Mouse (Mus musculus) neural tube, embryonic 12.5 days (tissue): ENCODE results near the gene 6430548M08Rik. TPM values are rescaled to one million over a fixed set of nuclear protein-coding genes. Genes with fewer than 3 reads are reported as not detected.

Experiments
- ATAC-seq: fragments of 200-750 bp; cut with Nextera tagmentation; 2 replicates; pipeline ENCODE4 v1.8.0; 2017; ENCODE audit warnings: low read depth, mild to moderate bottlenecking, moderate TSS enrichment, moderate library complexity; ENCODE audit not compliant: low FRiP score
- H3K27ac ChIP-seq: fragments of 300-500 bp; sonication (generic); 2 replicates; pipeline ENCODE4 v1.5.1; 2016
- H3K27me3 ChIP-seq: fragments of 300-500 bp; sonication (generic); replicated peaks from 2 replicates; pipeline ENCODE4 v1.6.1; 2016; ENCODE audit warnings: mild to moderate bottlenecking
- H3K36me3 ChIP-seq: fragments of 300-500 bp; sonication (generic); 2 replicates; pipeline ENCODE4 v1.6.1; 2016; ENCODE audit warnings: mild to moderate bottlenecking
- H3K4me1 ChIP-seq: fragments of 300-500 bp; sonication (generic); 2 replicates; pipeline ENCODE4 v1.6.1; 2016
- H3K4me2 ChIP-seq: fragments of 300-500 bp; sonication (generic); replicated peaks from 2 replicates; pipeline ENCODE4 v1.6.1; 2016; ENCODE audit warnings: mild to moderate bottlenecking
- H3K4me3 ChIP-seq: fragments of 300-500 bp; sonication (generic); 2 replicates; pipeline ENCODE4 v1.5.1; 2016
- H3K9ac ChIP-seq: fragments of 300-500 bp; sonication (generic); 2 replicates; pipeline ENCODE4 v1.6.1; 2016; ENCODE audit warnings: mild to moderate bottlenecking
- H3K9me3 ChIP-seq: fragments of 300-500 bp; sonication (generic); 2 replicates; pipeline ENCODE4 v1.6.1; 2016; ENCODE audit warnings: mild to moderate bottlenecking
- WGBS: fragments of 180-500 bp; shearing (Covaris S2); methylation state at CpG from one replicate; pipeline ENCODE4 v1.1.7; 2016; 5-methylcytosine and 5-hydroxymethylcytosine counted together
- polyA plus RNA-seq: library from polyadenylated mRNA; unstranded; fragments of >200 nt; fragmentation: Nextera tagmentation; extraction: Ambion mirVana; gene quantifications from 2 replicates; pipeline ENCODE4 v1.2.1, GENCODE M21; 2016

6430548M08Rik gene
- polyA plus RNA-seq, 1 experiment from 2014 or later, result 16.6 TPM

DNA sequence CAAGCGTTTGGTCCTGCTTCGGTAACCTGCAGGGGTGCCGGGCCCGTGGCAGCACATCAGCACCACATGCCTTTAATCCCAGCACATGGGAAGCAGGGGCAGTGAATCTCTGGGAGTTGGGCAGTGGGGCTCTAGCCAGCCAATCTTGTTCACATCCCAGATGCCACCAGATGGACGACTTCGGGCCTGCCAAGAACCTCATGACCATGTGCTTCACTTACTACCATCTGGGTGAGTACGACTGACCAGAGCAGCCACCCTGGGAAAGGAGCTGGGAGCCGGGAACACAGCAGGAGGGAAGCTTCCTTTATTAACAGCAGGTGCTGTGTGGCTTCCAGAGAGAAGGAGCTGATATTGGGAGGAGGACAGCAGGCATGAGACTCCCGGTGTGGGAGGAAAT, 37.2 kb downstream of the 6430548M08Rik start:
- 72% methylated on average over 9 of the region's 9 CpGs for WGBS

DNA sequence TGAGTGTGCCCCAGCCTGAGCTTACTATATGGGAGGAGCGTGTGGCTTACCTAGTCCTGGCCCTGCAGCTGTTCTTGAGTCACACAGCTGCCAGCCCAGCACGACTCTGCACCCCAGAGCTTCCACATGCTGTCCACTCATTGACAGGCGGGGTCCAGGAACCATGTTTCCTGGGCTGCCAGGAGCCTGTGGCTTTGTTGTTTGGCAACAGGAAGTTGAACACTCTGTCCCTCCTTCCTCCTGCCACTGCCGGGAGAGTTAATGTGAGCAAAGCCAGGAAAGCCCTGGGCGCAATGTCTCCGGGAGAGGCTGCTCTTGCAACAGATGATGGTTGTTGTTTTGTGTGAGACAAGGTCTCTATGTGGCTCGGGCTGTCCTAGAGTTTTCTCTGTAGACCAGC, 38.7 kb downstream of the 6430548M08Rik start:
- ATAC-seq, result no peak
- 65% methylated on average over 7 of the region's 7 CpGs for WGBS
- no peak overlapping the region for H3K27ac ChIP-seq

More for the DNA sequence above, 37.2 kb downstream of the 6430548M08Rik start:
- ATAC-seq, result no peak
- Histone ChIP-seq H3K4me2 (no peak overlapping the region), H3K9ac (no peak overlapping the region), H3K4me3 (no peak overlapping the region), H3K9me3 (no peaks in the 10 kb centered on the region), H3K36me3 (peaks cover 12% of the 10 kb centered on the region; the same call in 1 of the 2 replicates), H3K27me3 (no peaks in the 10 kb centered on the region), H3K4me1 (peaks cover 15% of the 10 kb centered on the region), H3K27ac (no peak overlapping the region)

DNA sequence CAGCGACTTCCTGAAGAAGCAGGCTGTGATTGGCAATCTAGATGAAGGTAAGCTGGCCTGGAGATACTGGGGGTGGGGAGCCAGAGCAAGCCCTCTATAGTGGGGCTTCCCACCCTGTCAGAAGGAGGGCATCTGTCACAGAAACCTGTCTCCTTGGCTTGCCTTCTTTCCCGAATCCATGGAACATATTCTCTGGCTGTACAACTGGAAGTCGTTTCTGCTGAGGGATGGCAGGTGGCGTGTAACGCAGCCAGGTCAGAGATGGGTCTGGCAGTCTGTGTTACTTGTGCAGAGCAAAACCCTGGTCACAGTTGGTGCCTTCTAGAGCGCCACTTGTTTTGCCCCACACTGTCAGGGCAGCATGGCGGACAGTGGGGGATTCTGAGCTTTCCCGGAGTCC, 46.4 kb downstream of the 6430548M08Rik start:
- no peak overlapping the region for H3K4me3 ChIP-seq
- H3K4me1 ChIP-seq, result peaks cover 7% of the 10 kb centered on the region; the same call in 1 of the 2 replicates
- H3K36me3 ChIP-seq, result 0 out of 2 replicates have a peak, but pooled peaks cover 4% of the 10 kb centered on the region
- H3K9ac ChIP-seq, result no peak overlapping the region
- H3K27ac ChIP-seq, result no peak overlapping the region
- H3K27me3 ChIP-seq, result 0 out of 2 replicates have a peak, but pooled peaks cover 3% of the 10 kb centered on the region
- no peaks in the 10 kb centered on the region for H3K9me3 ChIP-seq
- 90% methylated on average over 8 of the region's 8 CpGs for WGBS
- H3K4me2 ChIP-seq, result no peak overlapping the region
- ATAC-seq, result no peak

More for the DNA sequence above, 38.7 kb downstream of the 6430548M08Rik start:
- Histone ChIP-seq H3K27me3 (no peaks in the 10 kb centered on the region), H3K4me2 (no peak overlapping the region), H3K9me3 (no peaks in the 10 kb centered on the region), H3K4me1 (peaks cover 15% of the 10 kb centered on the region), H3K9ac (no peak overlapping the region), H3K36me3 (peaks cover 8% of the 10 kb centered on the region; the same call in 1 of the 2 replicates), H3K4me3 (no peak overlapping the region)

DNA sequence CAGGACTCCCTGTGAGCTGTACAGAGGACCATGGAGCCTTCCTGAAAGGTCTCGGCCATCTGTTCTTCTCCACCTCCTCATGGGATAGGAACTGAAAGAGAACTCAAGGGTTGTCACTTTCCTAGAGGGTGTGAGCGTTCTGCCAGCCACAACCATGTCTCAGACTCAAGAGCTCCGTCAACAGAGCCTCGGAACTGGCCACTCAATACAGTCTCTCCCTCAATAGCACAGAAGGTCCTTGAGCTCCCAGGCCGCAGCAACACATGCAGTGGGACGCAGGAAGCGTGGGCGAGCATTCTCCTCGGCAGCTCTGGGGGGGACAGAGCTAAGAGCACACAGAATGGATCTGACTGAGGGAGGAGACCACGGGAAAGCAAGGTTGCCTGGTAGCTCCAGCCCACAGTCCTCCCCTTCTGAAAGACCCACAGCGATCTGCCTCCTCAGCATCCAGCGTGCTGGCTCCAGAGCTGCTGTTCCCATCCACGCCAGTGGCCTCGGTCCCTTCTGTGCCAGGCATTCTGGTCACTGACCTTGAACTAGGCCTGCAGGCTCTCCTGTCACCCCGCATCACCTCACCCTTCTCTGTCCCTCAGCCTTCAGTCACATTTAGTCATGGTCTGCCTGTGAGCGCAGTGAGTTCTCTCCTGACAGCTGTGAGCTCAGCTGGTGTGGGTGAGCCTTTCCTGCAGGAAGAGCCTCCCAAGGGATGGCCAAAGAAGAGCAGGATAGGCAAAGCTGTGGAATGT, 47.9 kb downstream of the 6430548M08Rik start:
- 0 out of 2 replicates have a peak, but pooled peaks cover 4% of the 10 kb centered on the region for H3K36me3 ChIP-seq
- H3K4me2 ChIP-seq, result no peak overlapping the region
- H3K27ac ChIP-seq, result no peak overlapping the region
- no peak overlapping the region for H3K4me3 ChIP-seq
- 0 out of 2 replicates have a peak, but pooled peaks cover 3% of the 10 kb centered on the region for H3K27me3 ChIP-seq
- no peaks in the 10 kb centered on the region; the same call in 1 of the 2 replicates for H3K4me1 ChIP-seq
- WGBS, result 83% methylated on average over 16 of the region's 16 CpGs
- no peak overlapping the region for H3K9ac ChIP-seq
- ATAC-seq, result no peak
- no peaks in the 10 kb centered on the region for H3K9me3 ChIP-seq

DNA sequence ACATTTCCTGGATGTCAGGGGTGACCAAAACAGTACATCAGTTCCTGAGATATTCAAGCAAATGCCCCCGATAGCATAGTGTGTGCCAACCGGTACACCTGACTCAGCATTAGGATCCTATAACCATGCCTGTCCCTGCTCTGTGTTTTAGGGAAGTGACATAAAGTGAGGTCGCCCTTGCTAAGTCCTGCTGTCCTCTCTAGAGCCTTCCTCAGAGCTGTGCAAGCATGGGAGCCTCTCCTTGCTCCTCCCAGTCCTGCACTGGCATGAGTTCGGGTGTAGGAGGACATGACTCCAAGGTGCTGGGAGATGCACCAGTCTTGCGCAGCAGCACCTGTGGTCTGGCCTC, 48.4 kb downstream of the 6430548M08Rik start:
- Histone ChIP-seq H3K4me2 (no peak overlapping the region), H3K27ac (no peak overlapping the region), H3K9ac (no peak overlapping the region), H3K27me3 (0 out of 2 replicates have a peak, but pooled peaks cover 3% of the 10 kb centered on the region), H3K9me3 (no peaks in the 10 kb centered on the region), H3K36me3 (0 out of 2 replicates have a peak, but pooled peaks cover 4% of the 10 kb centered on the region), H3K4me1 (no peaks in the 10 kb centered on the region; the same call in 1 of the 2 replicates), H3K4me3 (no peak overlapping the region)
- ATAC-seq, result no peak
- WGBS, result 88% methylated on average over 5 of the region's 5 CpGs

DNA sequence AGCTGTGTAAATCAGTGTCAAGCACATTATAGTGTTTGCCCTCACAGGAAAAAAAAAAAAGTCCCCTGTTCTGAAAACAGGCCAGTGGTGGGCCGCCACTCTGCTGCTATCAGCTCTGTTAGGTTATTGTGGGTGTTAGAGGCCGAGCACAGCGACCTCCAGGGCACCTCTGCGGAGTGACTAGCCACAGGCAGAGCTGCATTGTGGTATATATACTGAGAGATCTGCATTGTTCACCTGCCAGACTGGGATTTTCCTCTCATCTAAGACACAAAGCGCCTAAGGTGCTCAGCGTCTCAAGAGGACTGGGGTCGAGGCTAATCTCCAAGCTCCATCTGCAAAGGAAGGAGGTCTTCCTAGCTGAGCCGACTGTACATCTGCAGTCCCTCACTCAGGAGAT, 49.4 kb downstream of the 6430548M08Rik start:
- H3K4me1 ChIP-seq, result peaks cover 9% of the 10 kb centered on the region
- H3K4me2 ChIP-seq, result no peak overlapping the region
- no peak overlapping the region for H3K4me3 ChIP-seq
- 0 out of 2 replicates have a peak, but pooled peaks cover 4% of the 10 kb centered on the region for H3K36me3 ChIP-seq
- 0 out of 2 replicates have a peak, but pooled peaks cover 3% of the 10 kb centered on the region for H3K27me3 ChIP-seq
- H3K9me3 ChIP-seq, result no peaks in the 10 kb centered on the region
- WGBS, result 70% methylated on average over 8 of the region's 8 CpGs
- H3K27ac ChIP-seq, result no peak overlapping the region
- no peak overlapping the region for H3K9ac ChIP-seq
- ATAC-seq, result no peak

DNA sequence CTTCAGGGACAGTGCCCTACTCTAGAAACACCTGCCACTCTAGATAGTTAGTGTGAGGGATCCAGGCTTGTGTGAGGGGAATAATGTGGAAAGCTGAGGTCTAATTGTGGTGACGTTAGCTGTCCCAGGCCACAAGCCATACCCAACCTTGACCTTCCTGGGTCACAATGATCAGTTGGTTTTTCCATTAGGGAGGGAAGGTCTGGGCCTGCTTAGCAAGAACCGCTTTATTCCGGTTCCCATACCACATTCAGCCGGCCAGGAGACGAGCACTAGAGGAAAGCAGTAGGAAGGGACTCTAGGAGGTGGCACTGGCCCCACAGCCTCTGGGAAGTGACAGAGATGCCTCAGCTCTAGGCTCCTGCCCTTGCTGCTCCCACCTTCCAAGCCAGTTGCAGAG, 50.1 kb downstream of the 6430548M08Rik start:
- 90% methylated on average over 5 of the region's 5 CpGs for WGBS
- no peak overlapping the region for H3K4me2 ChIP-seq
- H3K4me3 ChIP-seq, result no peak overlapping the region
- 0 out of 2 replicates have a peak, but pooled peaks cover 3% of the 10 kb centered on the region for H3K27me3 ChIP-seq
- H3K27ac ChIP-seq, result no peak overlapping the region
- H3K4me1 ChIP-seq, result peaks cover 10% of the 10 kb centered on the region
- H3K9me3 ChIP-seq, result no peaks in the 10 kb centered on the region
- no peak overlapping the region for H3K9ac ChIP-seq
- H3K36me3 ChIP-seq, result 0 out of 2 replicates have a peak, but pooled peaks cover 4% of the 10 kb centered on the region
- no peak for ATAC-seq

DNA sequence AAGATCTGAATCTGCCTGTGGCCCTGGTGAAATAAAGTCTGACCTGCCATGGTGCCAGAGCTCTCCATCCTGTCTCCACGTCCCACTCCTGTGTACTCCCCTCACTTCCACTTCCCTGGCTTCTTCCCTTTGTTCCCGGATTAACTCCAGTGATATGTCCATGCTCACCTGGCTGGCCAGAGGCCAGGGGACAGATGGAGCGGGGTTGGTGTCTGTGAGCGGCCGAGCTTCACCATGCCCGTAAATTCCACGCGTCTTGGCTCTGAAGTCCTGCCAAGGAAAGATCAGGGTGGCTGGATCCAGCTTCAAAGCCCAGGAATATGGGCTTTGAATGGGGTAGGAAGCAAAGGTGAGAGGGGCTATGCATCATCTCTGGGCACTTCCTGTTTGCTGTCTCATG, 53.2 kb downstream of the 6430548M08Rik start:
- 85% methylated on average over 8 of the region's 8 CpGs for WGBS
- no peaks in the 10 kb centered on the region for H3K36me3 ChIP-seq
- ATAC-seq, result no peak
- no peak overlapping the region for H3K4me3 ChIP-seq
- H3K9ac ChIP-seq, result no peak overlapping the region
- H3K4me2 ChIP-seq, result no peak overlapping the region
- peaks cover 10% of the 10 kb centered on the region for H3K4me1 ChIP-seq
- H3K27me3 ChIP-seq, result no peaks in the 10 kb centered on the region
- H3K9me3 ChIP-seq, result no peaks in the 10 kb centered on the region
- no peak overlapping the region for H3K27ac ChIP-seq

DNA sequence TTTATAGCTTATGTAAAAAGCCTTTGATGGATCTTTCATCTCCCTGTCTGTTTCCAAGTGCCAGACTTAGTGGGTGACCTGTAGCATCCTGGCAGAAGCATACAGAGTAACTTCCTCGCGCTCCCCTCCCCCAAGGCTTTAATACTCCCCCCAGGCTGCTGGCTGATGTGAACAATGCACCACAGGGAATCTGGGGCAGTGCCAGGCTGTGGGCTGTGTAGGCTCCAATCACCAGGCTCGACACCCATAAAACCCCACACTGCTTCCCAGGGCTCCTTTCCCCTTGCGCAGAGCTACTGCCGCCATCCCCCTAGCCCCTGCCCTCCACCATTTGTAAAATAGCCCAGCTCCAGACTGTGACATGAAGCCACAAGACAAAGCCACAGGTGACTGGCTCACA, 53.9 kb downstream of the 6430548M08Rik start:
- H3K27me3 ChIP-seq, result no peaks in the 10 kb centered on the region
- H3K4me2 ChIP-seq, result peak overlapping the region; percentile 24; the same call in 1 of the 2 replicates
- 22% methylated on average over 5 of the region's 5 CpGs for WGBS

DNA sequence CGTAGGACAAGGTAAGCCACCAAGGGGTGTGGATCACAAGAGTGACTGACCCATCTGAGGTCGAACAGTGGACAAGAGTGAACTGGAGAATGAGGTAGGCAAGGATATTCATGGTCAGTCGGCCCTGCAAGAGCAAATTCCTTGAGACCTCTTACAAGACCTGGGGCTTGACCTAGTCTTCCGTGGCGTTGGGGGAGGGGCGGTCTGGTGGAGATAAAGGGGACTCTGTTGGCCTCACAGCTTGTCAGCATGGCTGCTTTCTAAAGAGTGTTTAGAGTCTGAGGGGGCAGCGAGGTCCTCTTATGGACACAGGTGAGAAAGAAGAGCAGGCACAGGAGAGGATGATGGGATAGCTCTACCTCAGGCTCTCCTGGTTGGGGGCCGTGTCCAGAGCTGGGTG, 55.2 kb downstream of the 6430548M08Rik start:
- Histone ChIP-seq H3K9ac (no peak overlapping the region), H3K4me3 (no peak overlapping the region), H3K27ac (no peak overlapping the region), H3K4me1 (peaks cover 10% of the 10 kb centered on the region), H3K4me2 (no peak overlapping the region), H3K9me3 (no peaks in the 10 kb centered on the region), H3K36me3 (no peaks in the 10 kb centered on the region), H3K27me3 (peaks cover 2% of the 10 kb centered on the region; the same call in 1 of the 2 replicates)
- 61% methylated on average over 8 of the region's 8 CpGs for WGBS
- no peak for ATAC-seq

More for the DNA sequence above, 53.9 kb downstream of the 6430548M08Rik start:
- Histone ChIP-seq H3K9me3 (no peaks in the 10 kb centered on the region), H3K36me3 (no peaks in the 10 kb centered on the region), H3K4me1 (peaks cover 10% of the 10 kb centered on the region), H3K4me3 (no peak overlapping the region), H3K9ac (no peak overlapping the region), H3K27ac (no peak overlapping the region)
- peak; percentile 76; the same call in 1 of the 2 replicates for ATAC-seq

DNA sequence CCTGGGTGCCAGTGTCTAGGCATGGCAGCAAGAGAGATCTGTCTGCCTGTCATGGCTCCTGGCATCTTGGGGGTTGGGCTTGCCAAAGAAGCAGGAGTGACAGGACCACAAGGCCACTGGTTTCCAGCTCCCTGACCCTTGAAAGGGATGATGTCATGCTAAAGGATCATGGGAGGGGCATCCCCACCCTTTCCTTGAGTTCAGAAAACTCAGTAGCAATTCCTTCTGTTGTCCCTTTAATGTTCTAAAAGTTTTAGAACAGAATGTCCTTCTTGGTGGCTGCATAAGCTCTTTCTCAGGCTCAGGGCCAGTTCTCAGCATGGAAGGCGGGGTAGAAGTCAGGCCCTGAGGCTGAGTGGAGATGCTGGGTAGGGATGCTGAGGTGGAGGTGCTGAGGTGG, 59.2 kb downstream of the 6430548M08Rik start:
- no peak for ATAC-seq
- 73% methylated on average over 1 of the region's 1 CpGs for WGBS
- Histone ChIP-seq H3K27ac (no peak overlapping the region), H3K36me3 (no peaks in the 10 kb centered on the region), H3K4me1 (peaks cover 28% of the 10 kb centered on the region), H3K27me3 (peaks cover 16% of the 10 kb centered on the region), H3K9ac (no peak overlapping the region), H3K4me3 (no peak overlapping the region), H3K9me3 (no peaks in the 10 kb centered on the region), H3K4me2 (no peak overlapping the region)

DNA sequence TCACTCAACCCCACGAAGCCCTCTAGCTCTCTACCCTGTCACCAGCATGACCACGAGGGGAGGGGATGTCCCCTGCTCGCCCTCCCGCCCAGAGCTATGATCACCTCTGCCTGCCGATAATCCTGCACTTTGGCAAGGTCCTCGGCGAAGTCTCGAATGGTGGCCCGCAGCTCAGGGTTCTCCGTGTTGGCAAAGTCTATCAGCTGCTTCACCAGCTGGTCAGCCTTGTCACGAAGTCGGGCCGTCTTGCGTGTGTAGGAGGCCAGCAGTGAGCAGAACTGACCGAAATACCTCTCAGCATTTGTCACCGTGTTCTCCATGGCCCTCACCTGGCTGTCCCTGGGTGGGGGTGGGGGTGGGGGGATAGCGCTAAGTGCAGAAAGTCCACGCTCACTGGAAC, 60.7 kb downstream of the 6430548M08Rik start:
- Histone ChIP-seq H3K9me3 (no peaks in the 10 kb centered on the region), H3K36me3 (no peaks in the 10 kb centered on the region), H3K9ac (no peak overlapping the region), H3K4me2 (no peak overlapping the region), H3K4me3 (no peak overlapping the region), H3K27ac (no peak overlapping the region), H3K27me3 (peaks cover 16% of the 10 kb centered on the region), H3K4me1 (peaks cover 38% of the 10 kb centered on the region)
- no peak for ATAC-seq
- WGBS, result 56% methylated on average over 18 of the region's 18 CpGs
